Mouse (Mus musculus): ENCODE measurements around the gene Limd2.
"Not testable (repeated sequence)": the region's sequence is repeated elsewhere in the genome, so short reads cannot be mapped to it uniquely, and the experiment has no call there.

Limd2 gene

DNA sequence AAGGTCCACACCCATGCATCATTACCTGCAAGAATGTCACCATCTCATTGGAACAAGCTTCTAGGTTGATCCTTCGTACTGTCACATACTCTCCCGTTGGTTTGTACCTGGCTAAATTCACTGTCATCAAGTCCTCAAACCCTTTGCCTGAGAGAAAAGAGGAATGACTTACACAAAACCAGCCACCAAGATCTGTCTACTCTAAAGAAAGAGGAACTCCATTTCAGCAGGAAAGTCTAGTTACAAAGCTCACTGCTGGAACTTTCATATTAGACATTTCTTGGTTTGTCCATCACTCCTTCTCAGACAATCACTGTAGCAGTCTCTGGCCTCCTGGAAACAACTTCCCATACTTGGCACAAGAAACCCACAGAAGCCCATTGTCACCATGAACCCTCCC is 12.6 kb upstream of the Limd2 start:
- DNase-seq (ENCODE audit: low spot score): no peak

- no peak for DNase-seq (ENCODE audit: low spot score)
Observed at GRCm38 (mm10) chr11:106170807-106171206, 10.1 kb upstream of the Limd2 start.

DNA sequence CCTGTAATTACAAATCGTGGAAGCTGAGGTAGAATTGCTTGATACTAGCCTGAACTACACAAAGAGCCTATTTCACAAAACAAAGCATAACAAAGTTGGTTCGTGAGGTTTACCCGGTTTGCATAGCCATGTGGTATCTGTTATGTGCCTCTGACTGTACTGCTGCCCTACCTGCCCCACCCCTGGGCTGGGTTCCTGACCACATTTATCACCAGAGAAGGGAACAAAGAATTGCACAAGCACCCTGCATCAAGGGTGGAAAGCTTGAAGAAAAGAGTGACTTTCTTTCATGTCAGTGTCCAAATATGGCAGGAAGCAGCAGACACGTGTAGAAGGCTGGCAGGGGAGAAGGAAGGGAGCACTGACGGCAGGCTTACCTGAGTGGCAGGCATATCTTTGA is 6.8 kb upstream of the Limd2 start:
- no peak for DNase-seq (ENCODE audit: low spot score)

- no peak for DNase-seq (ENCODE audit: low spot score)
Observed at GRCm38 (mm10) chr11:106164601-106165180, 4.0 kb upstream of the Limd2 start.

DNA sequence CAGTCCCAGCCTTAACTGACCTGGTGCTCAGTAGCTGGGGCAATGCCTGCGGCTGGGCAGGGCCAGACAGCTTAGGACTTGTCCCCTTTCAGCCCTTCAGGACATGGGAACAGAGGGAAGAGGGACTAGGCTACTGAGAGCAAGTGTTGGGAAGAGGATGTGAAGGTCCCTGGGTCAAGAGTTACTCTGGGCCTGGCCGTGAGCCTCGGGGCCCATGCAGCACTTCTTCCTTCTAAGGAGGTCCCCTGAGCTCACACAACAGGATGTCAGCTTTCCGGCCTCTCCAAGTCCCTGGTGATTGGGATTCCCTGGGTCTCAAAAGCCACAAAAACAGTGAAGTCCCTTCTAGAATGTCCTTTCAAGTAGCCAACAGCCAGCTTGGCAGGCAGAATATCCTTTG is 2.9 kb upstream of the Limd2 start:
- no peak for DNase-seq (ENCODE audit: low spot score)

DNA sequence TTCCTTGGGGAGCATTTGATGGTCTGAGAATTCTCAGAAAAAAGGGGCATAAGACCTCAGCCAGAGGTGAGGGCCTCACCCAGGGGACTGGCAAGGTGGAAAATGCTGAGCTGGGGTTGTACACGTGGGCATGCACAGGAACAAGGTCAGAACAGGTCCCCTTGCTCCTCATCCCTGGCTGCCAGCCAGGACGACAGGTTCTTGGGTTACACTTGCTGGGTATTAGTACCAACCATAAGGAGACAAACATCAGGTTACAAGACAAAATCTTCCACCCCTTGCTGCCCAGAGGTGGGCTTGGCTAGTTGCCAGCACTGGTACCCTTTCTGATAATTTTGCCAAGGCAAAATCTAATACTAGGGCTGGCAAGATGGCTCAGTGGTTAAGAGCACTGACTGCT is 1.6 kb upstream of the Limd2 start:
- no peak for DNase-seq (ENCODE audit: low spot score)

- peak; percentile 69 for DNase-seq (ENCODE audit: low spot score)
Observed at GRCm38 (mm10) chr11:106159921-106160840, 479 bp downstream of the Limd2 start.

DNA sequence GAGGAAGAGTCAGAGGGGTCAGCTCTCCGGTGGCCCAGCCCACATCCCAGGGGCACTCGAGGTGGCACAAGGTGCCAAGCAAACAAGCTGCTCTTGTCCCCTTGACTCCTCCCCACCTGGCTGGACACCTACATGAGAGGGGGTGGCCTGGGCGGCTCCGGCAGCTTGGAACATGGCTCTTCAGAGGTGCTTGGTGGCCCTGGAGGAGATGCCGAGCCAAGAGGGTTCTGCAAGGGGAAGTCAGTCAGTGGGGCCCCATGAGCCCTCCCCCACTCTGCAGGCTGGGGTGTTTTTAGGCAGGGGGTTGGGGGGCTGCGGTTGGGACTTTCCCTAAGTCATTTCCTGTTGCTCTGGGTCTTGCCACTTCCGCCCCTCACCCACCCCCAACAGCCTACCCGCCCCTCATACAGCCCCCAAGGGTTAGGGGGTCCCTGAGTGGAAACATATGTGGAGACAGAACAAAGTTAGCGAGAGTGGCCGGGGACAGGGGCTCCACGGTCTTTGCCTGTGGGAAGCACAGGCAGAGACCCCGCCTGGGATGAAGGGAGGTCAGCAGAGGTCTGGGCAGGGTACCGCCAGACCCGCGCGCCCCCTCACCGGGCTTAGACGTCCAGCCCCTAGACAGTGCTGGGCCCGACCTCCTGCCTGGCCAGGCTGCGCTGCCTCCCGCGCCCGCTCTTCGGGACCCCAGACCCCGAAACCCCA is 1.3 kb downstream of the Limd2 start:
- peak; percentile 31 for DNase-seq (ENCODE audit: low spot score)

DNA sequence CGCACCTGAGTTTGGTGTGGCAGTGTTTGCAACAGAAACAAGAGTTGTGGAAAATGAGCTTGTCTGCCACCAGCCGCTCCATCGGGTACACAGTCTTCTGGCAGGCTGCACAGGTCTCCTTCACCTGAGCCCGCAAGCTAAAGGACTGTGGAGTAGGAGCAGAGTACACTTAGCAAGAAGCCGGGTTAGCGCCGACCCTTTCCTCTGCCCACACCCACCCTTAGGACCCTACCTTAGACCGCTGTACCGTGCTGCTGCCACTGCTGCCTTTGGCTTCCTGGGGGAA is 1.8 kb downstream of the Limd2 start:
- no peak for DNase-seq (ENCODE audit: low spot score)

- DNase-seq (ENCODE audit: low spot score): no peak
Observed at GRCm38 (mm10) chr11:106158081-106158929, 2.4 kb downstream of the Limd2 start.

GRCm38 (mm10) chr11:106157154-106157553 is 3.5 kb downstream of the Limd2 start:
- no peak for DNase-seq (ENCODE audit: low spot score)

DNA sequence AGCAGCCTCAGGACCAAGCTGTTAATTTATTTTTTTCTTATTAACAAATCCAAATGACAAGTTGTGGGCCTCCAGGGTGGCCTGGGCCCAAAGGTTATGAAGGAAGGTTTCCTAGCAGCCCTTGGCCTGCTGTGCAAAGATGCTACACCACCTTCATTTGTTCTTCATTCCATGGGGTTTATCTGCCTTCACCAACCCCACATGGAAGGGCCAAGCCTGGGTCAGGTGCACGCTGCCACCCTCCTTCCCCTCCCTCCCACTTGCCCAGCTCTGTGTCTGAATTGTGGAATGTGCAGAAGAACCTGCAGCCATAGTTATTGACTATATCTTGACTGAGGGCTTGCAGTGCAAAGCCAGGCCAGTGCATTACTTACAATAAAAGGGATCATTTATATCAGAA is 4.4 kb downstream of the Limd2 start:
- DNase-seq (ENCODE audit: low spot score): no peak

DNA sequence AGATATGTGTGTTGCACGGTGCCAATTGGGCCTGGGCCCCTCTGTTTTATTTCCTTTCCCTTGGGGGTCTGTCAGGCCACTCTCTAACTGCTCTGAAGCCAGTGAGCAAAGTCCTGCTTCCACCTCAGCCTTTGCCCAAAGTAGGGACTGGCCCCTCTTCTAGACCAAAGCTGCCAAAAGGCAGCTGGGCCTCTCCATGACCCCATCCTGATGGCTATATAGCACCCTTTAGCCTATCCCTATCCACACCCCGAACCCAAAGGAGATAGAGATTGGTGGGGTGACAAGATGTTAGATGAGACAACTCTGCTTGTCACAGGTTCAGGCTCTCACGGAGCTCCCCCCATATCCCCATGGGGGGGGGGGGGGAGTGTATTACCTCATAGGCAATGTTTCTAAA is 4.9 kb downstream of the Limd2 start:
- DNase-seq (ENCODE audit: low spot score): no peak

DNA sequence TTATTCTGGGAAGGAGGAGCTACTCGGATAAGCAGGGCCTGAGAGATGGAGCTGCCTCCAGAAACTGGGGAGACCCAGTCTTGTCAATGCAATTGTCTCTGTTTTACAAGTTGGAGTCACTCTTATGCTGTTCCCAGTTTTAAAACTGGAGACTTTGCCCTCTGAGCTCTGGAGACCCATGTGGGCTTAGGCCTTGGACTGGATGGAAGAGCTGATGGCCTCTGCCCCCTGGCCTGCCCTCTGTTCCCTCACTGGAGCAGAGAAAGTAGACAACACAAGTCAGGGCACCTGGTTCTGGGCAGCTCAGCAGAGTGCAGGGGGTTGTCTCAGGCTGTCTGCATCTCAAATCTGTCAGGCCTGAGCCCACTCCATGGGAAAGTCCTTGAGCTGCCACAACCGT is 5.9 kb downstream of the Limd2 start:
- no peak for DNase-seq (ENCODE audit: low spot score)

DNA sequence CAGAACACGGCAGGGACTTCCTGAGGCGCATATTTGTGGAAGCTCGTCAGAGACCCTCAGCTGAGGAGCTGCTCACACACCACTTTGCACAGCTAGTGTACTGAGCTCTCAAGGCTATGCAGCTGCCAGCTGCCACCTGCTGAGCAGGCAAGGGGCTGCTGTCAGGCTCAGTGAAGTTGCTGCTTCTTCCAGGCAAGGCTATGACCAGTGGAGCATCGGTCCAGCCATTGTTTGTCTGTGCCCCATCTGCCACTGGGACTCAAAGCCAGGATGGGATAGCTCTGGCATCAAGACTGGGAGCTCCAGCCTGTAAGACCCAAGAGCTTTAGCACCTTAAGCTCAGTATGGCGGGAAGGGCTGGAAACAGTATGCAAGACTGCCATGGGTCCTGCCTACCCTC is 6.6 kb downstream of the Limd2 start:
- no peak for DNase-seq (ENCODE audit: low spot score)

- DNase-seq (ENCODE audit: low spot score): no peak
Observed at GRCm38 (mm10) chr11:106152132-106152531, 8.5 kb downstream of the Limd2 start.

- no peak for DNase-seq (ENCODE audit: low spot score)
Observed at GRCm38 (mm10) chr11:106151219-106151618, 9.4 kb downstream of the Limd2 start.

- DNase-seq (ENCODE audit: low spot score): peak; percentile 88
Observed at GRCm38 (mm10) chr11:106134580-106135528, 25.8 kb downstream of the Limd2 start.

- DNase-seq (ENCODE audit: low spot score): no peak
Observed at GRCm38 (mm10) chr11:106132516-106132915, 28.1 kb downstream of the Limd2 start.

- no peak for DNase-seq (ENCODE audit: low spot score)
Observed at GRCm38 (mm10) chr11:106129477-106129876, 31.2 kb downstream of the Limd2 start.

DNA sequence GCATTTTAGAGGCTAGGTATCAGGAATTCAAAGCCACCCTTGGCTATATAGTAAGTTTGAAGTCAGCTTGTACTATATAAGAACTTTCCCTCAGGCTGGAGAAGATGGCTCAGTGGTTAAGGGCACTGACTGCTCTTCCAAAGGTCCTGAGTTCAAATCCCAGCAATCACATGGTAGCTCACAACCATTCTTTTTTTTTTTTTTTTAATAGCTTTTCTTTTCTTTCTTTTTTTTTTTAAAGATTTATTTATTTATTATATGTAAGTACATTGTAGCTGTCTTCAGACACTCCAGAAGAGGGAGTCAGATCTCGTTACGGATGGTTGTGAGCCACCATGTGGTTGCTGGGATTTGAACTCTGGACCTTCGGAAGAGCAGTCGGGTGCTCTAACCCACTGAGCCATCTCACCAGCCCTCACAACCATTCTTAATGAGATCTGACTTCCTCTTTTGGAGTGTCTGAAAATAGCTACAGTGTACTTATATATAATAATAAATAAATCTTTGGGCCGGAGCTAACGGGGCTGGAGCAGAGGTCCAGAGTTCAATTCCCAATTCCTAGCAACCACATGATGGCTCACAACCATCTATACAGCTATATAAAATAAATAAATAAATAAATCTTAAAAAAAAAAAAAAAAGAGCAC is 33.8 kb downstream of the Limd2 start:
- not testable (repeated sequence) for DNase-seq (ENCODE audit: low spot score)

All from urinary bladder, postnatal 14 days (tissue).